Comparison of ENCODE assay signal across 8 mouse cellular contexts in genomic region chr7:34721650-34722048, GRCm38 (mm10).
A peak's percentile ranks its signal among the peaks of the same experiment; 100 is the strongest.
DNase-seq lines count a peak whose midpoint lies in the region; ATAC-seq lines count a peak whose summit lies in the region.

No protein-coding gene starts in this region.

- 4% methylated on average over 5 of the region's 5 CpGs for WGBS in forebrain, embryonic 13.5 days
- WGBS in forebrain, embryonic 15.5 days = 5% methylated on average over 5 of the region's 5 CpGs
- WGBS in kidney, embryonic 15.5 days = 12% methylated on average over 5 of the region's 5 CpGs
- WGBS in midbrain, embryonic 13.5 days = 6% methylated on average over 5 of the region's 5 CpGs

- no peak overlapping the region for H3K4me2 ChIP-seq in forebrain, embryonic 13.5 days
- H3K4me2 ChIP-seq in forebrain, embryonic 15.5 days (replicated peaks) = no peak overlapping the region
- H3K4me2 ChIP-seq in kidney, embryonic 15.5 days = no peak overlapping the region
- no peak overlapping the region for H3K4me2 ChIP-seq in midbrain, embryonic 13.5 days (replicated peaks)

- H3K4me1 ChIP-seq in forebrain, embryonic 13.5 days = peaks cover 40% of the 10 kb centered on the region
- peaks cover 22% of the 10 kb centered on the region for H3K4me1 ChIP-seq in forebrain, embryonic 15.5 days
- H3K4me1 ChIP-seq in kidney, embryonic 15.5 days = peaks cover 33% of the 10 kb centered on the region
- peaks cover 53% of the 10 kb centered on the region for H3K4me1 ChIP-seq in midbrain, embryonic 13.5 days (replicated peaks)

- ATAC-seq in forebrain, embryonic 13.5 days = no peak
- ATAC-seq in forebrain, embryonic 15.5 days (replicated peaks) = no peak
- 0 out of 2 replicates have a peak, but pooled peaks have one; percentile 26 for ATAC-seq in kidney, embryonic 15.5 days (replicated peaks; ENCODE audit: low FRiP score)
- ATAC-seq in midbrain, embryonic 13.5 days = no peak

- DNase-seq in embryo, embryonic 11 days = peak; percentile 67
- DNase-seq in cerebellum, adult 9-10 months = no peak
- no peak for DNase-seq in right cerebral cortex, adult 2 months (ENCODE audit: low spot score in 2 of 2)
- no peak for DNase-seq in right cerebral cortex, postnatal 36 days (ENCODE audit: low spot score in 2 of 2)

- H3K9ac ChIP-seq in forebrain, embryonic 13.5 days = no peak overlapping the region
- no peak overlapping the region for H3K9ac ChIP-seq in forebrain, embryonic 15.5 days (replicated peaks)
- H3K9ac ChIP-seq in kidney, embryonic 15.5 days = no peak overlapping the region
- H3K9ac ChIP-seq in midbrain, embryonic 13.5 days (replicated peaks) = no peak overlapping the region

- peak overlapping the region; percentile 15; the same call in 1 of the 2 replicates for H3K27ac ChIP-seq in forebrain, embryonic 13.5 days
- H3K27ac ChIP-seq in forebrain, embryonic 15.5 days (replicated peaks) = no peak overlapping the region
- peak overlapping the region; percentile 19; the same call in 1 of the 2 replicates for H3K27ac ChIP-seq in kidney, embryonic 15.5 days
- peak overlapping the region; percentile 56; the same call in 1 of the 2 replicates for H3K27ac ChIP-seq in midbrain, embryonic 13.5 days

- no peak overlapping the region for H3K4me3 ChIP-seq in forebrain, embryonic 13.5 days
- H3K4me3 ChIP-seq in forebrain, embryonic 15.5 days = no peak overlapping the region
- H3K4me3 ChIP-seq in kidney, embryonic 15.5 days (replicated peaks) = no peak overlapping the region
- no peak overlapping the region for H3K4me3 ChIP-seq in midbrain, embryonic 13.5 days (replicated peaks)

- no peaks in the 10 kb centered on the region for H3K36me3 ChIP-seq in forebrain, embryonic 13.5 days (ENCODE audit: poor library complexity, severe bottlenecking)
- no peaks in the 10 kb centered on the region for H3K36me3 ChIP-seq in forebrain, embryonic 15.5 days
- no peaks in the 10 kb centered on the region for H3K36me3 ChIP-seq in kidney, embryonic 15.5 days
- no peaks in the 10 kb centered on the region for H3K36me3 ChIP-seq in midbrain, embryonic 13.5 days

- H3K27me3 ChIP-seq in forebrain, embryonic 13.5 days = no peaks in the 10 kb centered on the region
- no peaks in the 10 kb centered on the region for H3K27me3 ChIP-seq in forebrain, embryonic 15.5 days
- peaks cover 5% of the 10 kb centered on the region; the same call in 1 of the 2 replicates for H3K27me3 ChIP-seq in kidney, embryonic 15.5 days
- H3K27me3 ChIP-seq in midbrain, embryonic 13.5 days = no peaks in the 10 kb centered on the region

- H3K9me3 ChIP-seq in forebrain, embryonic 13.5 days (replicated peaks) = 0 out of 2 replicates have a peak, but pooled peaks cover under 1% of the 10 kb centered on the region
- no peaks in the 10 kb centered on the region for H3K9me3 ChIP-seq in forebrain, embryonic 15.5 days
- H3K9me3 ChIP-seq in kidney, embryonic 15.5 days (replicated peaks) = no peaks in the 10 kb centered on the region; the same call in 1 of the 2 replicates
- no peaks in the 10 kb centered on the region for H3K9me3 ChIP-seq in midbrain, embryonic 13.5 days
